Mouse (Mus musculus) forebrain, embryonic 14.5 days (tissue): ENCODE measurements around the gene Optn. TPM values are rescaled to one million over a fixed set of nuclear protein-coding genes. Genes with fewer than 3 reads are reported as not detected.

ENCODE experiments used
- ATAC-seq: fragments of 200-750 bp; cut with Nextera tagmentation; 2 replicates; pipeline ENCODE4 v1.8.0; 2017; ENCODE audit warnings: mild to moderate bottlenecking, moderate library complexity
- DNase-seq: peaks from one replicate; pipeline ENCODE4 v3.0.0-alpha.2; 2015; ENCODE audit warnings: low spot score
- H3K27ac ChIP-seq: fragments of 300-500 bp; sonication (generic); 2 replicates; pipeline ENCODE4 v1.5.1; 2014; ENCODE audit warnings: low read depth, mild to moderate bottlenecking, control low read depth, low read length, moderate library complexity
- H3K27me3 ChIP-seq: fragments of 300-500 bp; sonication (generic); replicated peaks from 2 replicates; pipeline ENCODE4 v1.6.1; 2014; ENCODE audit warnings: low read length, control low read depth, mixed read lengths; ENCODE audit not compliant: control insufficient read depth, insufficient read depth
- H3K36me3 ChIP-seq: fragments of 300-500 bp; sonication (generic); 2 replicates; pipeline ENCODE4 v1.6.1; 2014; ENCODE audit warnings: low read length, control low read depth; ENCODE audit not compliant: control insufficient read depth, insufficient read depth
- H3K4me1 ChIP-seq: fragments of 300-500 bp; sonication (generic); 2 replicates; pipeline ENCODE4 v1.6.1; 2014; ENCODE audit warnings: antibody characterized with exemption, low read length, control low read depth; ENCODE audit not compliant: control insufficient read depth, insufficient read depth
- H3K4me2 ChIP-seq: fragments of 300-500 bp; sonication (generic); 2 replicates; pipeline ENCODE4 v1.6.1; 2014; ENCODE audit warnings: mild to moderate bottlenecking, control low read depth, low read length
- H3K4me3 ChIP-seq: fragments of 300-500 bp; sonication (generic); 2 replicates; pipeline ENCODE4 v1.5.1; 2014; ENCODE audit warnings: low read depth, low read length, control low read depth
- H3K9ac ChIP-seq: fragments of 300-500 bp; sonication (generic); 2 replicates; pipeline ENCODE4 v1.6.1; 2014; ENCODE audit warnings: mild to moderate bottlenecking, low read length, control low read depth, moderate library complexity
- H3K9me3 ChIP-seq: fragments of 300-500 bp; sonication (generic); replicated peaks from 2 replicates; pipeline ENCODE4 v1.6.1; 2016; ENCODE audit warnings: low read length, control low read depth, mixed read lengths; ENCODE audit not compliant: control insufficient read depth
- WGBS: fragments of 180-500 bp; shearing (Covaris S2); extraction: QIAGEN DNeasy Blood & Tissue Kit; methylation state at CpG from one replicate; pipeline ENCODE4 v1.1.7; 2014; 5-methylcytosine and 5-hydroxymethylcytosine counted together
- polyA plus RNA-seq: library from polyadenylated mRNA; unstranded; fragments of >200 nt; fragmentation: Nextera tagmentation; extraction: Ambion mirVana; gene quantifications from 2 replicates; pipeline ENCODE4 v1.2.1, GENCODE M21; 2014

Gene Optn
- polyA plus RNA-seq, 1 experiment from 2014 or later = 4.5 TPM

DNA sequence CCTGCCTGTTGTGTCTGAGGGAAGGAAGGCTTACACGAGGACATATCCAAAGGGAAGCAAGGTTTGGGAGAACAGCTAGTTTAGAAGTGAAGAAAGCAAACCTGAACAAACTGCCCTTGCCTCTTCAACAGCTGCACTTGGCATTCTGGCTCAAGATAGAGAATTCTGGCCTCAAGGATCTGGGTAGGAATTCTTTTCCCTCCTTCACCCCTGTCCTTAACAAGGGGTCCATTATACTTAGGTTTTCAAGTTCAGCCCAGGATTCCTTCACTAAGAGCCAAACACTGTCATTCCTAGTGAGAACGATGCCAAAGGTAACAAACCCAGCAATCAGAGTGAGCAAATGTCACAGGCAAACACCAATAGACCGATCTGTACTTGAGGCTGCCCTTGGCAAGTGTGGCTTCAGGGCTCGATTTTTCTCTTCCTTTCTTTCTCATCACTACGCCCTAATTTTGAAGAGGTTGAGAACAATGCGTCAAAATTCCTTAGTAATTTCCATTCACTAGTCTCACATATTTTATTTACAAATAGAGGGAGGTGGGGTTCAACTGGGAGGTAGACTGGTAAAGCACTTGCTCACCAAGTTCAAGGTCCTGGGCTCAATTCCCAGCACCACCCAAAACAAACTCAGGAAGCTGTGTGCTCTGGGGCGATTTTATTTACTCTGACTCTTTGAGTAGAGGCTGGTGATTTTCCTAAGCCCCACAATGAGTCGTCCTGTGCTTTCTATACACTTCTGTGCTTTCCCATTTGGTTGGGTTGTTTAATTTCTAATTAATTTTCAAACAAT lies 76.3 kb downstream of the Optn start:
- DNase-seq = no peak
- 82% methylated on average over 8 of the region's 8 CpGs for WGBS
- H3K4me3 ChIP-seq = no peak overlapping the region

DNA sequence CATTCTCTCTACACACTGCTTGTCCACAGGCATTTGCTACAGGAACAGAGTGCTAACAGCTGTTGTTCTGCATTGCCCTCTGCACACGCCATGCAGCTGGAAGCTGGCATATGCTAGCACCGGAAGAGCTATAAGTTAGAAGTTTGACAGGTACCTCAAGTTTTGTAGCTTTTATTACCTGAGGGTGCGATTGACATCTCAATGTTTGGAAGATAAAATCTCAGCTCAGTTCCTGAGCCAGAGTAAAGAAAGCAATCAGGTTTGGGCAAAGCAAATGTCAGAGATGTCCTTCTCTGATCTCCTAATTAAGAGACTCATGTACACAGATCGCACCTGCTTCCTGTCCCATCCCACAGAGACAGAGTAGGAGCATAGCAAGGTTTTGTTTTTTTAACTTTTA lies 77.1 kb downstream of the Optn start:
- no peaks in the 10 kb centered on the region for H3K9me3 ChIP-seq
- H3K27ac ChIP-seq = no peak overlapping the region
- H3K9ac ChIP-seq = no peak overlapping the region
- no peak overlapping the region for H3K4me3 ChIP-seq
- DNase-seq (no peak), ATAC-seq (no peak)
- WGBS = 92% methylated on average over 4 of the region's 4 CpGs
- peaks cover 9% of the 10 kb centered on the region; the same call in 1 of the 2 replicates for H3K36me3 ChIP-seq
- no peaks in the 10 kb centered on the region for H3K27me3 ChIP-seq
- no peaks in the 10 kb centered on the region for H3K4me1 ChIP-seq
- H3K4me2 ChIP-seq = no peak overlapping the region

More for the DNA sequence above, 76.3 kb downstream of the Optn start:
- Histone ChIP-seq H3K27me3 (no peaks in the 10 kb centered on the region), H3K36me3 (peaks cover 11% of the 10 kb centered on the region; the same call in 1 of the 2 replicates), H3K27ac (no peak overlapping the region), H3K9me3 (no peaks in the 10 kb centered on the region), H3K4me2 (no peak overlapping the region), H3K4me1 (no peaks in the 10 kb centered on the region), H3K9ac (no peak overlapping the region)
- ATAC-seq = no peak

GRCm38 (mm10) chr2:4985000-4985399 lies 78.9 kb downstream of the Optn start:
- Histone ChIP-seq H3K4me2 (no peak overlapping the region), H3K9ac (no peak overlapping the region), H3K27me3 (no peaks in the 10 kb centered on the region), H3K36me3 (no peaks in the 10 kb centered on the region), H3K27ac (no peak overlapping the region), H3K4me1 (no peaks in the 10 kb centered on the region), H3K4me3 (no peak overlapping the region), H3K9me3 (no peaks in the 10 kb centered on the region)
- ATAC-seq = no peak
- no peak for DNase-seq
- 79% methylated on average over 6 of the region's 6 CpGs for WGBS

GRCm38 (mm10) chr2:4983987-4984386 lies 79.9 kb downstream of the Optn start:
- Histone ChIP-seq H3K4me1 (no peaks in the 10 kb centered on the region), H3K9me3 (no peaks in the 10 kb centered on the region), H3K27me3 (no peaks in the 10 kb centered on the region), H3K36me3 (no peaks in the 10 kb centered on the region), H3K4me3 (no peak overlapping the region), H3K27ac (no peak overlapping the region), H3K4me2 (no peak overlapping the region), H3K9ac (no peak overlapping the region)
- WGBS = 10% methylated on average over 5 of the region's 5 CpGs
- no peak for DNase-seq
- ATAC-seq = no peak

DNA sequence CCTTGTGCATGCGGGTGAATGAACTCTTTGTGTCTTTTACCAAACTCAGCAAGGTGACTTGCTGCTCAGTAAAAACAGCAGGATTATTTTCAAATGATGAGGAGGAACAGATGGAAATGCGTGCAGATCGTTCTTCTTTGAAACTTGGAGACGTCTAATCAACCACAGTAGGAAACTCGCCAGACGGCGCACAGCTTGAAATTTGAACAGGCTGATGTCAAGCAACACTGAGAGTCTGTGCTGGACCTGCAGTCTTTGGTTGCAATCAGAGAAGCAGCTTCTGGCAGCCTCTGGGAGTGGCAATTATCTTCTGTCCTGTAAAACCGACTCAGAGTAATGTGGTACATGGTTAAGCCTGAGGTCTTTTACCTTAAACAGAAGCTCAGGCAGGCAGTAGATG lies 85.8 kb downstream of the Optn start:
- ATAC-seq = peak; percentile 63; the same call in 1 of the 2 replicates
- H3K27ac ChIP-seq = peak overlapping the region; percentile 10; the same call in 1 of the 2 replicates

GRCm38 (mm10) chr2:4975807-4976206 lies 88.0 kb downstream of the Optn start, which contains the start of gene Ucma:
Ucma (plus strand) TSS chr2:4976122.
- WGBS = 60% methylated on average over 5 of the region's 5 CpGs
- Histone ChIP-seq H3K4me2 (no peak within 1 kb of the TSS), H3K27me3 (no peaks in the 10 kb centered on the region), H3K4me3 (no peak within 1 kb of the TSS), H3K36me3 (no peaks in the 10 kb centered on the region), H3K4me1 (peaks cover 3% of the 10 kb centered on the region), H3K27ac (no peak within 1 kb of the TSS), H3K9me3 (no peaks in the 10 kb centered on the region), H3K9ac (no peak within 1 kb of the TSS)
- ATAC-seq = no peak; the same call in 1 of the 2 replicates
- DNase-seq = peak; percentile 17

More for the DNA sequence above, 85.8 kb downstream of the Optn start:
- WGBS = 11% methylated on average over 8 of the region's 8 CpGs
- Histone ChIP-seq H3K36me3 (no peaks in the 10 kb centered on the region), H3K9me3 (no peaks in the 10 kb centered on the region), H3K4me2 (no peak overlapping the region), H3K9ac (no peak overlapping the region), H3K4me1 (peaks cover 3% of the 10 kb centered on the region), H3K27me3 (no peaks in the 10 kb centered on the region), H3K4me3 (no peak overlapping the region)
- DNase-seq = peak; percentile 81

Other genes with a start within 250 kb of the Optn start
- 88.5 and 102 TPM in 2 replicates for gene Sephs1, start 182.5 kb downstream of the Optn start, polyA plus RNA-seq
- 52.0 and 54.6 TPM in 2 replicates for gene Phyh, start 145.0 kb downstream of the Optn start, polyA plus RNA-seq
- gene Ucma, start 87.9 kb downstream of the Optn start, polyA plus RNA-seq = 0.34 and 0.48 TPM in 2 replicates
- gene Mcm10, start 51.3 kb downstream of the Optn start, polyA plus RNA-seq = 14.8 and 17.9 TPM in 2 replicates
- 2.2 and 3.8 TPM in 2 replicates for gene Ccdc3, start 73.7 kb upstream of the Optn start, polyA plus RNA-seq